Mouse (Mus musculus): ENCODE measurements around the gene Dhdds. TPM values are rescaled to one million over a fixed set of nuclear protein-coding genes. Genes with fewer than 3 reads are reported as not detected.

Gene Dhdds
- polyA plus RNA-seq, 1 experiment, result 38.7 TPM

- no peak overlapping the region for H3K27ac ChIP-seq (ENCODE audit: insufficient read depth, low read depth, low read length)
- peaks cover 14% of the 10 kb centered on the region for H3K4me1 ChIP-seq (ENCODE audit: control insufficient read depth, insufficient read depth, low read length)
- H3K4me3 ChIP-seq (ENCODE audit: insufficient read depth, low read length), result no peak overlapping the region
These were observed 69.4 kb downstream of the Dhdds start for GRCm38 (mm10) chr4:133931349-133931748.

GRCm38 (mm10) chr4:133929278-133929670, 71.4 kb downstream of the Dhdds start:
- peaks cover 14% of the 10 kb centered on the region for H3K4me1 ChIP-seq (ENCODE audit: control insufficient read depth, insufficient read depth, low read length)
- TF ChIP-seq POLR2A (IDR thresholded peaks at IDR 0.05; ENCODE audit: borderline replicate concordance, low read depth, low read length) (no peak), CTCF (IDR thresholded peaks at IDR 0.05; ENCODE audit: low read depth, low read length) (no peak)
- peak overlapping the region; percentile 31 for H3K4me3 ChIP-seq (ENCODE audit: insufficient read depth, low read length)
- peak overlapping the region; percentile 76 for H3K27ac ChIP-seq (ENCODE audit: insufficient read depth, low read depth, low read length)

More at GRCm38 (mm10) chr4:133931349-133931748, 69.4 kb downstream of the Dhdds start:
- peak; percentile 76 for TF ChIP-seq CTCF (IDR thresholded peaks at IDR 0.05; ENCODE audit: low read depth, low read length)
- no peak for TF ChIP-seq POLR2A (IDR thresholded peaks at IDR 0.05; ENCODE audit: borderline replicate concordance, low read depth, low read length)

DNA sequence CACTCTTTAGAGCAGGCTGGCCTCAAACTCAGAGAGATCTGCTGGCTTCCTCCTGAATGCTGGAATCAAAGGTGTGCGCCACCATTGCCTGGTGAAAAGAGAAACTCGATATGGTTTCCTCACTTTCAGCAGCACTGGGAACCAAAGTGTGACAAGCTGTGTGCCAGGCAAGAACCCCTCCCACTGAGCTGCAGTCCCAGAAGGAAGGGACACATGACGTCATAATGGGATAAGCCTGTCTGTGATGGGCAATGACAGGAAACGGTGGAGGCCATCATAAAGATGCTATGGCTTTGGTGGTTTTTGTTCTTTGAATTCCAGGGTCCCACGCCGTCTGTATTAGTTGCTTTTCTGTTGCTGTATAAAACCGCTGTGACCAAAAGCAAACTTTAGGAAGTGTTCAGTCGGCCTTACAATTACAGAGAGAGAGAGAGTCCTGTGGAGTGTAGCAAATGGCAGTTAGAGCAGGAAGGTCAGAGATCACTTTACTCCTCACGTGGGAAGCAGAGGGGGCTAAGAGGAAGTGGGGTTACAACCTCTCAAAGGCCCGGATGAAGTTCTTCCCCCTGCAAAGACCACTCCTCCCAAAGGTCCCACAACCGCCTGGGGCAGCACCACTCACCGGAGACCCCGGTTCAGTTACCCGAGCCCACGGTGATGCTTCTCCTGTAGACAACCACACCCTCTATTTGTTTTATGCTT, 72.0 kb downstream of the Dhdds start:
- no peak for TF ChIP-seq CTCF (IDR thresholded peaks at IDR 0.05; ENCODE audit: low read depth, low read length)
- TF ChIP-seq POLR2A (IDR thresholded peaks at IDR 0.05; ENCODE audit: borderline replicate concordance, low read depth, low read length), result no peak
- peak overlapping the region; percentile 76 for H3K27ac ChIP-seq (ENCODE audit: insufficient read depth, low read depth, low read length)
- H3K4me1 ChIP-seq (ENCODE audit: control insufficient read depth, insufficient read depth, low read length), result peaks cover 14% of the 10 kb centered on the region
- H3K4me3 ChIP-seq (ENCODE audit: insufficient read depth, low read length), result peak overlapping the region; percentile 31

- no peak overlapping the region for H3K4me3 ChIP-seq (ENCODE audit: insufficient read depth, low read length)
- no peak overlapping the region for H3K27ac ChIP-seq (ENCODE audit: insufficient read depth, low read depth, low read length)
- TF ChIP-seq CTCF (IDR thresholded peaks at IDR 0.05; ENCODE audit: low read depth, low read length) (no peak), POLR2A (IDR thresholded peaks at IDR 0.05; ENCODE audit: borderline replicate concordance, low read depth, low read length) (no peak)
- peaks cover 13% of the 10 kb centered on the region for H3K4me1 ChIP-seq (ENCODE audit: control insufficient read depth, insufficient read depth, low read length)
These were observed 75.5 kb downstream of the Dhdds start for GRCm38 (mm10) chr4:133925204-133925603.

- Histone ChIP-seq H3K4me3 (ENCODE audit: insufficient read depth, low read length) (no peak overlapping the region), H3K27ac (ENCODE audit: insufficient read depth, low read depth, low read length) (no peak overlapping the region), H3K4me1 (ENCODE audit: control insufficient read depth, insufficient read depth, low read length) (peaks cover 10% of the 10 kb centered on the region)
- TF ChIP-seq POLR2A (IDR thresholded peaks at IDR 0.05; ENCODE audit: borderline replicate concordance, low read depth, low read length) (no peak), CTCF (IDR thresholded peaks at IDR 0.05; ENCODE audit: low read depth, low read length) (no peak)
These were observed 77.0 kb downstream of the Dhdds start for GRCm38 (mm10) chr4:133923743-133924142.

Other genes with a start within 250 kb of the Dhdds start
- 58.7 and 61.1 TPM in 2 replicates for gene Arid1a, start 244.1 kb downstream of the Dhdds start, polyA plus RNA-seq (2012; ENCODE audit: insufficient read depth, insufficient read length, missing spikeins)
- 100 and 101 TPM in 2 replicates for gene Rps6ka1, start 113.1 kb downstream of the Dhdds start, polyA plus RNA-seq (2012; ENCODE audit: insufficient read depth, insufficient read length, missing spikeins)
- gene Hmgn2, start 32.3 kb downstream of the Dhdds start, polyA plus RNA-seq (2012; ENCODE audit: insufficient read depth, insufficient read length, missing spikeins), result 222 and 234 TPM in 2 replicates
- 0.23 TPM in 1 of 2 replicates, not detected in the other for gene Lin28a, start 17.9 kb upstream of the Dhdds start, polyA plus RNA-seq (2012; ENCODE audit: insufficient read depth, insufficient read length, missing spikeins)
- gene Zfp683, start 52.9 kb upstream of the Dhdds start, polyA plus RNA-seq (2012; ENCODE audit: insufficient read depth, insufficient read length, missing spikeins), result not detected in 2 replicates
- 0.71 and 2.7 TPM in 2 replicates for gene Crybg2, start 59.9 kb upstream of the Dhdds start, polyA plus RNA-seq (2012; ENCODE audit: insufficient read depth, insufficient read length, missing spikeins)
- 1,130 and 1,142 TPM in 2 replicates for gene Cd52, start 94.2 kb upstream of the Dhdds start, polyA plus RNA-seq (2012; ENCODE audit: insufficient read depth, insufficient read length, missing spikeins)
- gene Ubxn11, start 101.7 kb upstream of the Dhdds start, polyA plus RNA-seq (2012; ENCODE audit: insufficient read depth, insufficient read length, missing spikeins), result 2.5 and 5.8 TPM in 2 replicates
- 1,334 and 1,359 TPM in 2 replicates for gene Sh3bgrl3, start 127.9 kb upstream of the Dhdds start, polyA plus RNA-seq (2012; ENCODE audit: insufficient read depth, insufficient read length, missing spikeins)
- 12.5 and 13.9 TPM in 2 replicates for gene Cep85, start 186.2 kb upstream of the Dhdds start, polyA plus RNA-seq (2012; ENCODE audit: insufficient read depth, insufficient read length, missing spikeins)
- not detected in 2 replicates for gene Gm7534, start 202.1 kb upstream of the Dhdds start, polyA plus RNA-seq (2012; ENCODE audit: insufficient read depth, insufficient read length, missing spikeins)
- not detected in 2 replicates for gene Catsper4, start 226.5 kb upstream of the Dhdds start, polyA plus RNA-seq (2012; ENCODE audit: insufficient read depth, insufficient read length, missing spikeins)
- gene Cnksr1, start 237.5 kb upstream of the Dhdds start, polyA plus RNA-seq (2012; ENCODE audit: insufficient read depth, insufficient read length, missing spikeins), result not detected in 2 replicates
- gene E130218I03Rik, start 242.7 kb upstream of the Dhdds start, polyA plus RNA-seq (2012; ENCODE audit: insufficient read depth, insufficient read length, missing spikeins), result not detected in 2 replicates
- gene Zfp593, start 244.7 kb upstream of the Dhdds start, polyA plus RNA-seq (2012; ENCODE audit: insufficient read depth, insufficient read length, missing spikeins), result 3.9 and 5.3 TPM in 2 replicates
- gene Gm30191, start 246.0 kb upstream of the Dhdds start, polyA plus RNA-seq (2012; ENCODE audit: insufficient read depth, insufficient read length, missing spikeins), result not detected in 2 replicates

Measured in bone marrow macrophage, adult 2 months (primary cell).